Mouse (Mus musculus) c-Kit-positive CD71-positive TER-119-positive erythroid progenitor cells, embryonic 14.5 days (primary cell): Measurements from ENCODE around the gene Synpo2.

Experiments used
- DNase-seq: peaks from one replicate; pipeline ENCODE4 v3.0.0-alpha.2; 2013; ENCODE audit warnings: low spot score

The Synpo2 gene

DNA sequence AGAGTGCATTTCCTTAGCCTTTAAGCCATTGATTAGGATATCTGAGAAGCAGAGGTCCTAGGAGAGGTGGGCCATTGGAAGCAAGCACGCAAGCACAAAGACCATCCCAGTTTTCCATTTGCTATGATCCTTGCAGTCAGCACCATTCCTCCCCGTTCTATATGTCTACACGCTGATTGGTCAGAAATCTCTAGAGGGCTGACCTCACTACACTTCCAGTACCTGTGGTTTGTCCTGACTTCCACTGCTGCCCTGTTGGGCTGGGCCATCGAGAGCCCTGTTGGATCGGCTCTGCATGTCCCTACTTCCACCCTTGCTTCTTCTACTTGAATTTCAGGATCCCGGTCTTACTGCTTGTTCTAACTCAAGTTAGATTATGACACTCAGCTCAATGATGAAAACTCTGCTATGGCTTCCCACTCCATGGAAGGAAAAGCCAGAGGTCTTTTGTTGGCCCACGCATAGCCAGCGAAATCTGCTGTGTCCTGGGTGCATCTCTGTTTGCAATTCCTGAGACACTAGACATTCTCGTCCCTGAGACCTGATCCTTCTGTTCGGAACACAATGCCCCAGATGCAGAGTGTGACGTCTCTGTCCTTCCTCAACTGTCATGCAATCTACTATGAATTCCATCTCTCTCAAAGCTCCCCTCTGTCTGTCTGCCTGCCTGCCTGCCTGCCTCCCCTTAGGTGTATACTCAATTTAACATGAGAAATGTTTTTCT is 146.5 kb downstream of the Synpo2 start:
- no peak for DNase-seq

DNA sequence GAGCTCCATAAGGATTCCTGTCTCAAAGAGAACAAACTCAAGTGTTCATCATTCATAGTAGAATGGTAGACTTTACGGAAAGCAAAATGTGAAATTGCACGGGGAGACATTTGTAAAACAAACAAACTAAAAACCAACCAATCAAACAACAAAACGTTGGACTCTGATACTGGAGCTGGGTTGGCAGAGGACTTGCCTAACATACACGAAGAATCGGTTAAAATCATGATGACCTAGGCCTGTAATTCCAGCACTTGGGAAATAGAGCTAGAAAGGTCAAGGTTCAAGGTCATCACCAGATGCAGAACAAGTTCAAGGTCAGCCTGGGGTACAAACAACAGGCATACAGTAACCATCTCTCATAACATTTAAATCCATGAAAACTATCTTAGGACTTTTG is 147.7 kb downstream of the Synpo2 start:
- DNase-seq, result no peak

DNA sequence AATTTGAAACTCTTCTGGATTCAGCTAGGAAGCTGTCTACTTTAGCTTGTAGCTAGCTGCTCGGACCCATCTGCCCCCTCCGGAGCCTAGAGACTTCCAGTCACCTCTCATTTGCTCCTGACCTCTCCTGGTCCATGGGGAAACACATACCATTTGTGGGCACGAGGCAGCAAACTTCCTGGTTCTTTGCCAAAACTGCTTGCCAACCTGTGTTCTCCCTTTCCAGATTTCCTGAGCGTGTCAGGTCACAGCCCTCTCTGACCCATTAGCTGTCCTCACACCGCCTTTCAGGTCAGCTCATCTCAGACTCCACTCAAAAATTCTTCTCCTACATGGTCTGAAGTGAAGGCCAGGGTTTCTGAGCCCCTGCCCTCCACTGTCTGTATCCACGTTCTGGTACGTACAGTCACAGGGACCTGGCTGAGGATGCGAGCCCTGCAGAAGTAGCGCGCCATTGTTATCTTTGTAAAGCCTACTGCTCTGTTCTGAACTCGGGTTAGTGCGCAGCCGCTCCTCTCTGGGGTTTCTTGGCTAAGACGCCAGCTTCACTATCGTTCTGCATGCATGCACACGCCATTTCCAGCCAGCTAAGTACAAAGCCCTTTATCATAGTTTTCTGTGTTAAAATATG is 150.0 kb downstream of the Synpo2 start:
- no peak for DNase-seq

DNA sequence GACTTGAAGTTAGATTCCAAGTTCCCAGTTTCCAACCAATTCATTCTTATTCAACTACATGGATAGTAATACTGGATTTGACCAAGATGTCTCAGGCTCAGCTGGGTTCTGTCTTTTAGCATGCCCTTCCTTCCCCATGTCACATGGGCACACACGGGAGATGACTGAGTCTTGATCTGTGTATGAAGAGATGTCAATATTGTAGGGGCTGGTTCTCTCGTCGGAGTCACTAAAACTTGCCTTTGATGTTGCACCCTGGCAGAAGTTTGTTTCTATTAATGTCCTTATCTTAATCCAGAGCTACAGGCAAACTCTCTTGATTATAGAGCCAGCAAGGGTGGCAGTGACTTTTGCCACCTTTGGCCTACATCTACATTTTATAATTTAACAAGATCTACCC is 154.3 kb downstream of the Synpo2 start:
- DNase-seq, result no peak

DNA sequence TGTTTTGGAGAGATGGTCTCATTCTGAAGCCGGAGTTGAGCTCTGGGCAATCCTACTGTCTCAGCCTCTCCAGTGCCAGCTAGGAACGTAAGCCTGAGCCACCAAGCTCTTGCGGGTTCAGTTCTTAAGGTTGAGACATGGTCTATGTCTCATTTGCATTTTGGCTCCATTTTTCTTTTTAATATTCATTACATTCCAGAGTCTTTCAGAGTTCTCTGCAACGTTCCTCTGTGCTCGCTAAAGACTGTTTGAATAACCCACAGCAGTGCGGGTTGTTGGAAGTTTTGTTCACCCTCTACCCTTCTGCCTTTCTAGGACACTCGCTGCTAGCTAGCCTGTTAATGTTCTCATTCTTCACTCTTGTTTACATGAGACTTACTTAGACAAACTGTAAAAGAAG is 155.0 kb downstream of the Synpo2 start:
- no peak for DNase-seq

DNA sequence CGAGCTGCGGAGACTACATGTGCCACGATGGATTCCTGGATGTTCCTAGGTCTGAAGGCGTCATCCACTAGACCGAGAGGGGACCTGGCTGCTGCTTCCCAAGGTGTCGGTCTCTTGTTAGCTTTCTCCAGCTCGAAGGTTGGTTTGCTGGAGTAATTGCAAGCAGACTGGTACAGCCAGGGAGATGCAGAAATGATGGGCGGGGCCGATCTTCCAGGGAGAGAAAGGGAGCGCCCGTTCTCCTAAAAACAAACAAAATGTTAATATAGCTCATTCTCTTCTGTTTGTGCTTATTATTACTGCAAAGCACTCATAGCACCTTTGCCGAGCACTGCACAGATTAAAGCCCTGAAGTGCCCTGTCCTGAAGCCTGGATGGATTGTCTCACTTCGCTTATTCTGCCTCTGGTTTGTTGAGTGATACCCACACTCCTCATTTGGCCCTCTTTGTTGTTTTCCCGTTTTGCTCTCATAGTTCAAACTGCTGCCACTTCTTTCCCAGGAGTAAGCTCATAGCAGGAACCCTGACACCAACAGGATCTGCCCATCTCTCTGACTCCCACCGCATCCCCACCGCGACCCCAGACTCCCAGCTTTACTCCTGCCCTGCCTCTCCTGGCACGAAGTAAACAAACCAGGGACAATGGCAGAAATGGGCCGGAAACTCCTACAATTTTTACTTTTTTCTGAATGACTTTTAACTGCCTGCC is 155.8 kb downstream of the Synpo2 start:
- DNase-seq, result no peak

DNA sequence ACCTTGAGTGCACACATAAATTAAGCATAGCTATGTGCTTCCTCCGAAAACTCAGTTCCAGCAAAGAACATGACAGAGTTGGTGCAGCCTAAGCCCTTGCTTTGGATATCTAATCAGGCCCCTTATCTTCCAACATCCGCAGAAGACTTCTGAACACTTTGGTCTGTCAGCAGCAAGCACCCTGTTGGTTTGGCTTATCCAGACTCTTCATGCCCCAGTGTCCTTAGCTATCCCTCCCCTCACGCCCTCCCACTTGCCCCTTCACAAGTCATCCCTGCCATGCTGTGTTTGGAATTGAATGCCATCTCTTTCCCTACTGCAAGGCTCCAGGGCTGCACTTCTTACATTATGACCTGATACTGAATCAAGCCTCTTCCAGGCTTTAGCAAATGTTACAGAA is 160.2 kb downstream of the Synpo2 start:
- DNase-seq, result no peak

DNA sequence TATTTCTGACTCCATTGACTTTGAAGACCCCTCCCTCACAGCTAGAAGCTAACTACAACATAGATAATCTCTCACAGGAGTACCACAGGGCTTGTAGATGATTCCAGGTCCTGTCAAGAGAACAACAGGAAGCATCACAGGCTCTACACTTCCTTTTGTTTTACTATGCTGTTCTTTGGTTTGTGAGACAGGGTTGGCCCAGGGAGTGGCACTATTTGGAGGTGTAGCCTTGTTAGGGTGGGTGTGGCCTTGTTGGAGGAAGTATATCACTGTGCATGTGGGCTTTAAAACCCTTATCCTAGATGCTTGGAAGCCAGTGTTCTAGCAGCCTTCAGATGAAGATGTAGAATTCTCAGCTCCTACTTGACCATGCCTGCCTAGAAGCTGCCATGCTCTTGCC is 160.9 kb downstream of the Synpo2 start:
- no peak for DNase-seq

DNA sequence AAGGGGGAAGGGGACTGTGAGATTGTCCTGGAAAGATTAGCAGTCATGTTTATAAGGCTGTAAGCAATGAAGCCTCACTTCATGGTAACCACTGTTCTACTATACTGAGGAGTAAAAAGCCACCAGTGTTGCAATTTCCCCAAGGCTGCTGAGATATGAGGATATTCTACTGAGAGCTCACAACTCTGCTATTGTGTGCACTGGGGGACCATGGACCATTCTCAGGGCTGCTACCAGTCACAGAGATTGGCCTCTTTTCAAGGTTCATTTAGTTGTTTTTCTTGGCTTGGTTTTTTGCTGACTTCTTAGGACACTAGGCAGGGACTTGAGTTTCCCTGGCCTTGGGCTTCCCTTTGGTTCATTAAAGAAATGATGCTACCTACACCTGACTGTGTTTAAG is 162.6 kb downstream of the Synpo2 start:
- DNase-seq, result no peak

DNA sequence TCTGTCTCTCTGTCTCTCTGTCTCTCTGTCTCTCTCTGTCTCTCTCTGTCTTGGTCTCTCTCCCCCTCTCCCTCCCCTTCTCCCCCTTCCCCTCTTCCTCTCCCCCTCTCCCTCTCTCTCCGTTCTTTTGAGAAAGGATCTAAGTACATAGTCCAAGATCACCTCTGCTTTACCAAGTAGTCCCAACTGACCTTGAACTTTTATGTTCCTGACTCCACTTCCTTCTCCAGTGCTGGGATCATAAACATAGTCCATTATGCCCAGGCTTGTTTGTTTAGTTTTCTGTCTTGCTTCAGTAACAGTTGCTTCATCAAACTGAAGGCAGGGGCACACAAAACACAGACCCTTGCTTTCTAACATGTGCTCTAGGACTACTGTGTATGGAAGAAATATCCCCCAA is 163.5 kb downstream of the Synpo2 start:
- DNase-seq, result no peak

DNA sequence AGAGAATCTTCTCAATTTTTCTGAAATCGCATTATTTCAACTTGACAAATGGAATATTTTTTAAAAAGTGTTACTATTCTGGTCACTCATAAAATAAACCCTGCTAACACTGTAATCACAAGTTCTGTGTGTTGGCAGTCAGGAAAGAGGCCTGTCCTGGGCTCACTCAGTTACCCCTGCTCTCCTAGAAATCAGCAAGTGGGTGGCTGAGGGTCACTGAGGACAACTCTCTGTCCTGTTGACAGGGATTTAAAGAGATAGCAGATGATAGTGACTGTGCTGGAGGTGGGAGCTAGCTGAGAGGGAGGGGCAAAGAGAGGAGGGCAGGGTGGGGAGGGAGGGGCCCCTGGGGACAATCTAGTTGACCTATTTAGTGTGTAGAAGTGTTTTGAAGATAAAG is 165.0 kb downstream of the Synpo2 start:
- DNase-seq, result no peak

DNA sequence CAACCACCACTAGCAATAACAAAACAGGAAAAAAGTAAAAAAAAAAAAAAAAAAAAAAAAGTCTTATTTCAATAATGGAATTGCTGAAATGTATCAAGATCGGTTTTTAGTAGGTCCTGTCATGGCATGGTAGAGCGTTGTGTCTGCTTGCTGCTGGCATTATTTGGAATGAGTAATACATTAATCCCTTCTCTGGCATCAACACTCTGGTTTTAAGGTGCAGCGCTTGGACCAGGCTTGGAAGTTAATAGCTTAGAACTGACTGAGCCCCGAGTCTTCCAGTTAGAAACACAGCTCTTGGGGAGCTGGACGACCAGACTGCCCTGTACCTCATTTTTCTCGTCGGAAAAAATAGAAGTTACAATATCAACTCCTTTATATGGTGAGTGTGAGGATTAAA is 169.1 kb downstream of the Synpo2 start:
- DNase-seq, result no peak

DNA sequence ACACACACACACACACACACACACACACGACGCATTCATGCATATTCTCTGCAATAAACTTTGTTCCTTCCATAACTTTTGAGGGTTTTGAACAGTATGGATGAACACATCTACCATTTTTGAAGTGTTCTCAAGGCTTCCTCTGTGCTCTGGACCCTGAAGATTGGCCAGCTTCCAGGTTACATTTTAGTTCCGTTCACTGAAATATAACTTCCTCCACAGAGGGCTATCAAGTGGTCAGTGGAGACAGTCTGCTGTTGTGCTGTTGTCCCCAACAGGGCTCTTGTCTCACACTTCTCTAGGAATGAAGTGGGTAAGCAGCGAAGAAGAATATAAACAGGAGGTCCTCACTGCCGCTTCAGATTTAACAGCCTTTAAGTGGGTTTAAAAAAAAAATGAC is 170.5 kb downstream of the Synpo2 start:
- no peak for DNase-seq

DNA sequence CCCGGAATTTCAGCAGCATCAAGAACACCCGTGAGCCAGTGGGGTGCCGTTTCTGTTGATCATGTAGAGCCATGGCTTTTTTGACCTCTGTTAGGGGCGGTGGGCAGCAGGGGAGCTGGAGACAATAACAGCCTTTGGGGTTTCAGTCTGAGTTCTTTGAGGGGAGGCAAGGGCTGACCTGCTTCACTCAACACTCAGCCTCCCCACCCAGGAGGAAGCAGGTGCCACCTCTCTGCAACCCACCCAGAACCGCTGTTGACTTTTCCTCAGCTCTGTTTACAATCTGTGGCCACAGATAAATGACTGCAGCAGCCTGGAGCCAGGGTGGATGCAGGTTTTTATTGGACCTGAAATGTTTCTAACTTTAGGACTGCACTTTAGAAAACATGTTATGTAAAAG is 171.8 kb downstream of the Synpo2 start:
- no peak for DNase-seq

DNA sequence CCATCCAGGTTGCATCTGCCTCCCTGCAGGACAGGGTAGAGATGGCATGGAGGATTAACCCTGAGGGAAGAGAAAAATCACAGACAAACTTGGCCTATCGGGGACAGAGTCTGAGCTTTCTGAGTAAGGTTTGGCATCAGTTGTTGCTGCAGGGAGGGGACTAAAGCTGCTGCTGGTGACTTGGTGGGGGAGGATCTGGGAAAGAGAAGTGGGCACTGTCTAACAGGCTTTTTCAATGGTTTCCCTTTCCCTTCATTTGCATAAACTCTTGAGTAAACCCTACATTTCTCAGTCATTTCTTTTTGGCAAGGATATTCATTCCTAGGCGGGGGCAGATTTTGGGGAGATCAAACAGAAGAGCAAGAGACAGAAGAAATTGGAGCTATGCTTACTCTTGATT is 174.0 kb downstream of the Synpo2 start:
- DNase-seq, result no peak

DNA sequence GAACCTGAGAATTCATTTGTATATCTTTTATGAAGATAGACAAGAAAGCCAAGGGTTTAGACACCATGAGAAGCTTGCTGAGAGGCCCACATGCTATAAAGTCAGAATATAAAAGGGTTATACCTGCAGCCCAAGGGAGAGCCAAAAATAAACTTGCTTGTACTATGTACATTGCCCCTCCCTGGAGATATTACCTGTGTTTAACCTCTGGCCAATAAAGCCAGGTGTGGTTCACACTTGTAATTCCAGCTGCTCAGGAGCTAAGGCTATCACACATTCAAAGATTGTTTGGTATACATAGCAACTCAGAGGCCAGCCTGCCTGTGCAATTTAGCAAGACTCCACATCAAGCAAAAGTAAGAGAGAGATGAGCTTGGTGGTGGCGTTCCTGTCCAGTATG is 177.1 kb downstream of the Synpo2 start:
- DNase-seq, result no peak

DNA sequence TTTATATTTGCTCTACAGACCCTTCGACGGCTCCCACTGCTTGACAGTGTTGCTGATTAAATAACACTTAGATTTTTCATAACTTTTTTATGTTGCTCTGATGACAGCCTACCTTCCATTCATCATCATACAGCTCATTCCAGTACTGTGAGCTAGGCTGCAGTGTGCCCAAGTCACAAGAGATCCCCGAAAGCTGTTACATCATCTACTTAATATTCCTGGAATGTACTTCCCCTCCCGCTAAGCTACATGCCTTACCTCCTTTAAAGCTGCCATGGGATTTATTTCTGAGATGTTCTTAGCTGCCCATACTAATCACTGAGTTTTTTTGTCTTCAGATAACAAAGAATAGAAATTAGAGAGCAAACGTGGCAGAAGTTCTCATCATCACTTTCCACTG is 181.8 kb downstream of the Synpo2 start:
- no peak for DNase-seq

DNA sequence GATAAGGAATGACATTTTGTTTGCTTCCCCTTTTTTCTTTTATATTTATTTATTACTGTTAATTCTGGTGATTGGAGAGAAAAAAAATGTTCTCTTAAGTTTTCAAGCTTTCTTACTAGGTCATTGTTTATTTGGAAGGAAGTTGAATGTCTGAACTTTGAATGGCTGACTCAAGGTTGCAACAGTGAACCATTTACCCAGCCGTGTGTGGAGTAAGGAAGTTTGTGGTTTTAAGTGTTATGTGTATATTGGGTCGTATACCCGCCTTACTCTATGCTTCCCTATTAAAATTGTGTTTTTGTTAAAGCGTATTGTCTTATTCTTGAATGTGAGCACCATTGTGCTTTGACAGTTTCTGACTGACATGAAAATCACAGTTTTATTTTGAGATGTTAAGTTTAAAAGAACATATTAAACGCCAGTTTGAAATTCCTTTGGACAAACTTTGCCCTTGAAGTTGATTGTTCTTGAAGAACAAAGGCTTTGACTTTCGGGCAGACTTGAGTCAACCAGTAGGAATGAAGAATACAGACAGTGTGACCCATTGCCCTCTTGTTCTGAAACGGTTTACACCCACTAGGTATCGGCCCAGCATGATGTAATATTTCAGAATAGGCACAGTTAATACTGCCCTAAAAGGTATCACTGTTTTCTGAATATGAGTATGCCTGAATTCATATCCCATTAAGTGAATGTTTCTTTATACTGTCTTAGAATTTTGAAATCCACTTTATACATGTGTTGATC is 182.6 kb downstream of the Synpo2 start:
- DNase-seq, result no peak

DNA sequence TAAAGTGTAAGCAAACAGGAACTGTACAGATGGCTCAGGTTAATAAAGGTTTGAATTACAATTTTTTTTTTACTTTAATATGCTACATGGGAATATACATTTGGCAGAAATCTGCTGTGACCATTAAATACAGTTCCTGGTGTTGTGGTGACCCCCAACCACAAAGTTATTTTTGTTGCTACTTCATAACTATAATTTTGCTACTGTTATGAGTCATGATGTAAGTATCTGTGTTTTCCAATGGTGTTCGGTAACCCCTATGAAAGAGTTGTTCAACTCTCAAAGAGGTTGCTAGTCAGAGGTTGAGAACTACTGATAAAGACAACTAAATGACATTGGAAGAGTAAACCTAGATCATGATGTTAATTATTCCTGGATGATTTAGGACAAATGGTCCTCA is 193.6 kb downstream of the Synpo2 start:
- DNase-seq, result no peak

DNA sequence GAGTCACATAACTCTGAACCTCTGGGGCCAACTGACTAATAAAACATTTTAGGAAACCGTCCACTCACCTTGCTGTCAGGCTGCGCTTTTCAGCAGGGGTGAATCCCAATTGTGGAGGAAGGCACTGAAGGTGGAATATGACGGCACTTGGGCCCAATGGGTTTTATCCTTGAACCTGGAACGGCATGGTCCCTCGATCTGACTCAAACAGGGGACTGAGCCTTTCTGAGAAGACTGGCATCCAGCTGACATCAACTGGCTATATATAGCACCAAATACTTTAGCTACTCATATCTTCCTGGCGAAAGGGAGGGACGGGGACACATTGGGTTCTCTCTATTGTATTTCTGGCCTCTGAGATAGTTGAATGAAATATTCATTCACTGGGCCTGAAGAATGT is 201.2 kb downstream of the Synpo2 start, which contains the start of gene Myoz2:
TSS of gene Myoz2 (minus strand) at position 264 of the 400 bp plus-strand sequence.
- DNase-seq, result no peak

DNA sequence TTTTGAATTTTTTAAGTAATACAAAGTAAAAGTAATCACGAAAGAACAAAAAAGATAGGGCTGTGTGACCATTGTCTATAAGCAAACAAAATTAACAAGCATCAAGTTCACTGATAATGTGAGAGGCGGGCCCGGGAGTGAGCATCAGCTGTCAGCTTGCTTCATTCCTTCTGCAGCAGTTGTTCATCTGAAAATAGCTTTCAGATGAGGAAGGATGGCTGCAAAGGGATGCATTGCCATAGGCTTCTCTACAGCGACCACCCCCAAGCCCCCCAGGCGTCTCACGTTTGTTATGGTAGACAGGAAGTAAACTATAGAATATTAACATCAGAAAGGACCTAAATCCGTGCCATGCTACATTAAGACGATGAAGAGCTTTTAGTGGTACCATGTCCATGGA is 202.1 kb downstream of the Synpo2 start:
- no peak for DNase-seq
